13 mouse cellular contexts compared by ENCODE assay signal in the genomic region with DNA sequence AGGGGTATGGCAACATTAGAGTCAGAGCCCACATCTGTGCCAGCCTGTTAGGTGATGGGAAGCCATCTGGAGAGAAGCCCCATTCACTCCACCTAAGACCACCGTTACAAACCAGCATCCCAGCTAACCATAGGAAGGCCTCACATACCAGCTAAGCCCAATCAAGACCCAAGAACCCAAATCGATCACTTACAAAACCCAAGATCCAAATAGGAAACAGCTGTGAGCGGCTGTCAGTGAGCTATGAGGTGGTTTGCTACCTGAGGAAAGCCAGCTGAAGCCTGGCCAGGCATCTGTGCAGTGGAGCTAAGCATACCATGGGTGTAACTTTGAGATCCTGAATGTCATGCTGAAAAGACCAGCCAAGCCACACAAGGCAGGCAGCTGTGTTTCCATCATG.
"Had no signal": no experiment of that assay in that cellular context is flagged by ENCODE, and none has a peak within 500 bp of the region (broad histone marks: within the 10 kb centered on the region; RNA-seq: fewer than 3 reads in every experiment).

No protein-coding gene starts in this region.

- H3K9me3 ChIP-seq: midbrain, embryonic 12.5 days; neural tube, embryonic 12.5 days; stomach, embryonic 15.5 days had no signal

- H3K9ac ChIP-seq: lung, embryonic 14.5 days; midbrain, embryonic 12.5 days; neural tube, embryonic 12.5 days; stomach, embryonic 15.5 days had no signal

- H3K27ac ChIP-seq: midbrain, embryonic 12.5 days; neural tube, embryonic 12.5 days; stomach, embryonic 15.5 days; stomach, postnatal 0 days had no signal

- H3K4me3 ChIP-seq: midbrain, embryonic 12.5 days; neural tube, embryonic 12.5 days; stomach, embryonic 15.5 days had no signal

- H3K36me3 ChIP-seq: midbrain, embryonic 12.5 days; neural tube, embryonic 12.5 days; stomach, embryonic 15.5 days had no signal

- H3K27me3 ChIP-seq: neural tube, embryonic 12.5 days; stomach, embryonic 15.5 days had no signal

- H3K4me2 ChIP-seq: lung, embryonic 14.5 days; midbrain, embryonic 12.5 days; neural tube, embryonic 12.5 days; stomach, embryonic 15.5 days had no signal

- H3K4me1 ChIP-seq: midbrain, embryonic 12.5 days; neural tube, embryonic 12.5 days; stomach, embryonic 15.5 days had no signal

- DNase-seq: lung, adult 18-20 months; lung, embryonic 14.5 days; lung, postnatal 10 days; lung, postnatal 4 days; midbrain, embryonic 14.5 days; right cerebral cortex, postnatal 14 days; thymus, adult 18-20 months; thymus, postnatal 14 days; thymus, postnatal 36 days had no signal
